Mouse (Mus musculus) kidney, postnatal 36 days (tissue): Measurements from ENCODE around the gene Gpr155.

Source experiments
- DNase-seq, 2 experiments: peaks; one replicate each; pipeline ENCODE4 v3.0.0; 2021 to 2022; ENCODE audit warnings: mixed read lengths in 2 of 2

The Gpr155 gene

DNA sequence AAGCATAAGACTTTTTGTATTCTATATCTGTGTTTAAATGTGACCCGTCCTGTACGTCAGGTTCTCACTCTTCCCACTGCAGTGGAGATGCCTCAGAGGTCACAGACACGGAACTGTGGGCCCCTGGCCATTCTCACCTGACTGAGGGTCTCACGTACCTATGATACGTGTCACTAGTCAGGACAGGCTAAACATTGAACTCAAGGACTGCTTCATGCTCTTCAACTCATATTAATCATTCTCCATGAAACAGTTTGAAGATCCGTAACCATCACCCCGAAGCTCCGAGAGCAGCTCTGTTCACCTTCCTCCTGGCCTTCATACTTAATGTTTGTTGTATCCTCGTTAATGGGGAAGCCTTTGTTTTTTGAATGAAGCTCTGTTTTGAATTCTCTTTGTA, 68.9 kb downstream of the Gpr155 start:
- peak in 1 of 2 experiments; percentile 39 for DNase-seq

- no peak for DNase-seq
Measured at GRCm38 (mm10) chr2:73314311-73314710, 72.1 kb downstream of the Gpr155 start.

DNA sequence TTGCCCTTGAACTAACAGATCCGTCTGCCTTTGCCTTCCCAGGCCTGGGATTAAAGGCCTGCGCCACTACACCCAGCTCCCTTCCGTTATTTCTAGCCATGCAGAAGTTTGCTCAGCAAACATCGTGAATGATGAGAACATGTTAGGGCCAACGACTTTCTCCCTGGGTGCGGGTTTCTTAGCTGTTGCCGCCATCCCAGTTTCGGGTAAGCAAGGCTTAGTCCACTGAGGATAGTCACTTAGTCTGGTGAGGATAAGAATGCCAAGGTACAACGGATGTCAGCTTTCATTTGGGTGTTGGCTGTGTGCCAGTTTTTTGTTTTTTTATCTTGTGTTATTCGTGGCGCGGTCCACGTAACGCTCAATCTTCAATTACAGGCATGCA, 73.3 kb downstream of the Gpr155 start:
- peak; percentile 31 to 54 for DNase-seq

GRCm38 (mm10) chr2:73312152-73313116, 73.9 kb downstream of the Gpr155 start, which contains the start of the genes Scrn3 and Cir1:
Gene Scrn3, plus strand, starts transcription at chr2:73312601.
Gene Cir1, minus strand, starts transcription at chr2:73312701.
- DNase-seq = peak; percentile 97

GRCm38 (mm10) chr2:73306006-73306405, 80.4 kb downstream of the Gpr155 start:
- DNase-seq = peak; percentile 37 to 43

GRCm38 (mm10) chr2:73304506-73304905, 81.9 kb downstream of the Gpr155 start:
- peak; percentile 34 to 57 for DNase-seq

GRCm38 (mm10) chr2:73302722-73303121, 83.7 kb downstream of the Gpr155 start:
- DNase-seq = no peak

- DNase-seq = no peak
Measured at GRCm38 (mm10) chr2:73301979-73302378, 84.4 kb downstream of the Gpr155 start.

DNA sequence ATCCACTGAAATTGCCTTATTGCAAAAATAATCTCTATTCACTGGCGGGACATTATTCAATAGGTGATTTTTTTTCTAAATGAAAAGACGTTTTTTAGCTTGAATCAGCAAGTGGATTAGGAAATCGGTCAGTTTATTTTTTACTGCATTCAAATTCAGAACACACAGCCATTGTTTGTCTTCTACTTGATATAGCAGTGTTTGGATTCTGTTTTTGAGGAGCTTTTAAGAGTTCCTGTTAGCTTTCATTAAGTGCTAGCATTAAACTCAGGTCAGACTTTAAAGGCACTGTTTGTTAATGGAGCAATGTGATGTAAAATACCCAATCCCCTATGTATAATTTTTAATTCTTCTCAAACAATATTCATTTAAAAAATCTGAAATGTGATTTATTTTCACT, 87.5 kb downstream of the Gpr155 start:
- no peak for DNase-seq

DNA sequence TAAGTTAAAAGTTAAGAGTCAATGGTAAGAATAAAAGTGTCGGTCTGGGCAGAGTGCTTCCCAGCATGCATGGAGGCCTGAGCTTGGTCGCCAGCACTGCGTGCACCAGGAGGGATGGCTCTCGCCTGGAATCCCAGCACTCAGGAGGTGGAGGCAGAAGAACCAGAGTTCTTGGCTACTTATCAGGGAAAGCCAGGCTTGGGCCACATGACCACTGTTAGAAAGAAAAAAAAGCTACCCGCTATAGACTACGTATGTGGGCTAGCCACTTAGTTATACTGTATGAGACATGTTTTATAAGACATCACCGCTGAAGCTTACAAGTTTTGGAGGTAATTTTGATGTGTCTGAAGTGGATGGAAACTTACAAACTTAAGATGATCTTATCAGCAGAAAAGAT, 88.2 kb downstream of the Gpr155 start:
- DNase-seq = no peak

DNA sequence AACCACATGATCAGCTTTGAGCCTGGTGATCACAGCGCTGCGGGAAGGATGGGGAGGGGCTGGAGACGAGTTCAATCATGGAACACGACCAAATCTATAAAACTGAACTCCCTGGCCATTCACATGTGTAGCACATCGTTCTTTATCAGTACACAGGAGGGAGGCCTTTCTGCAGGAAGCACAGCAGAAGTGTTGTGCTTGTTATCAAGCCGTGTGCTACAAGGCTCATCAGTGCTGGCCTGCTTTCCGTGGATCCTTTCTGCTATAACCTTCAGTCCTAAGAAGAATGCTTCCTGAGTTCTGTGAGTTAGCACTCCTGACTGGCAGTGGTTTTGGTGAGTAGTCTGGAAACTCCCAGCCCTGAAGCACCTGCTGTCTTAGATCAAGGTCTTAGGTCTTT, 91.3 kb downstream of the Gpr155 start:
- DNase-seq = no peak
